Mouse (Mus musculus): ENCODE measurements at regions not wholly inside any gene's neighbourhood (a gene's known extent, or its start where the extent isn't known, plus 50 kb on each side); places are given as distances from the start of the nearest gene placed in this dataset.

DNA sequence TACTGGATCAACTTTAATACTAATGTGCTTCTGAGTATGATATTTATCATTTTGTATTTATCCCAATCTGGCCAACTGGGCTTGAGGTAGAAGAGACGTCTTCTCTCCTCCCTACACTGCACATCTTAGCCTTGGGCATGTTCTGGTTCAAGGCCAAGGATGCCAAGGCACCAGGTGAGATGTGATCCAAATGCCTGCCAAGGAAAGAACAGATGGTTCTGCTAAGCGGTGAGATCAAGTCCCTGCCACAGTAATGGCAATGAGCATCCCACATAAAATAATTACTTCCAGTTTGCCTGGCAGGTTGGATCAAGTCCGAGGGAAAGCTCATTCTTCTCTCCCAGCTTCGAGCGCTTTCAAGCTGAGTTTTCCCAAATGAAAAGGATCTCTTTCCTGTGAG, 196.7 kb downstream of the Tox3 start:
- TF ChIP-seq CTCF (IDR thresholded peaks at IDR 0.05; ENCODE audit: insufficient read depth, low read length) = no peak
- TF ChIP-seq POLR2A (IDR thresholded peaks at IDR 0.05; ENCODE audit: borderline replicate concordance, extremely low read depth, low read depth, low read length) = no peak

All from lung, adult 2 months (tissue).